Mouse (Mus musculus): ENCODE results near the gene Nagk.

DNA sequence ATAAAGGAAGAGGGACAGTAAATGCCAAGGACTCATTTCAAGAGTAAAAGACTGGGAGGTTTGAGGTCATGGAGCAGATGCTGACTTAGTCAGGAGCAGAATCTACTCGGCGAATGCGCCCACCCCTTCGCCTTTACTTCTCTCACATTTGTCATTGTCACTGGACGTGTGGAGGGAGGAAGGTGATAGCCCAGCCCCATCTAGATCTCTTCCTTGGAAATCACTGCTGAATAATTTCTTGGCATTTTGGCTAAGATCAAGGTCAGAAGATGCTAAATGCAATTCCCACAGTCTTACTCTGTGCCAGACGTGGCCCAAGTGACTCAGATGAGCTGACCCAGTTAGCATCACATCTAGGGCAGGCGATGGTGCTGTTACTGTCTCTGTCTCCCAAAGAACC lies 16.5 kb upstream of the Nagk start:
- TF ChIP-seq TAL1 (IDR thresholded peaks at IDR 0.05; ENCODE audit: low read length) (no peak), GATA1 (IDR thresholded peaks at IDR 0.05; ENCODE audit: low read length) (no peak)
